9 mouse cellular contexts compared by ENCODE assay signal in the genomic region with DNA sequence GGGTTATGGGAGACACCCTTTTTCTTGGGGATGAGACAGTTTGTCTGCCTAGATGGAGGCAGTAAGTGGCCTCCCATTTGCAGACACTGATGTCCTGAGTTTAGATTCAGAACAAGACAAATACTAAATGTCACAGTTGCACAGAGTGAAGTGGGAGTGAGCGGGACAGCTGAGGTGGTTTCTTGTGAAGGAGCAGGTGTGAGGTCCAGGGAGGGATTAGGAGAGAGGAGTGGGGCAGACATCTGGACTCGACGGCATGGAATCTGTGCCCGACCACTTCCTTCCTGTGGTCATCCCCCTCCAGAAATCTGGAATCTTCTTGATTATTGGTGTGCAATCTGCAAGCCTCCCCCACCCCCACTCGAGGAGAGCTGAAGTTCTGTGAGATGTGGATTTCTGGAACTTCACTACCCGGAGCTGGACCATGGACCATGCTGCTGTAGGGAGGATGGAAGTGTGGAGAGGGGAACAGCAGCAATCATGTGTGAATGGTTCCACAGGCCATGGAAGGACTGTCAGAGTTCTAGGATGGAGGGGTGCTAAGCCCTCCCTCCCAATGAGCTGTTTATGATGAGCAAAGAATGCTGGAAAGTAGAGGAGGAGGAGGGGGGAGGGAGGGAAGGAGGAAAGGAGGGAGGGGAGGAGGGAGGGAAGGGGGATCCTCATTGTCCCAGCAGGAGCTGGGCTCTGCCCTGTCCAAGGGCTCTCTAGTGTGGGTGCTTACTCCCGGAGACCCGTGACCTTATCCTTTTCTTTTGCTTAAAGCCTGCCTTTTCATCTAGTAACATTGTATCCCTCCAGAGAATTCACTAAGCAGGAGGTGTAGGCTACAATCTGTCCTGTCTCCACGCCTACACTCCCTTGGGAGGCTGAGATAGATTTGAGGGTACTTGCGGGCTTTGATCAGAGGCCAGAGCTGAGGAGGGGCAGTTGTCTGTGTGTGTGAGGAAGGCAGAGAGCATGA. TPM values are rescaled to one million over a fixed set of nuclear protein-coding genes. Genes with fewer than 3 reads are reported as not detected.
DNase-seq lines count a peak whose midpoint lies in the region; ATAC-seq and TF ChIP-seq lines count a peak whose summit lies in the region.
"Had no signal": no experiment of that assay in that cellular context is flagged by ENCODE, and none has a peak within 500 bp of the region (broad histone marks: within the 10 kb centered on the region; RNA-seq: fewer than 3 reads in every experiment).

No protein-coding gene starts in this region.

- ATAC-seq in kidney, postnatal 0 days (replicated peaks; ENCODE audit: low FRiP score, low read depth): peak; percentile 26; the same call in 1 of the 2 replicates
- 0 out of 2 replicates have a peak, but pooled peaks have one; percentile 15 for ATAC-seq in hindbrain, postnatal 0 days
- ATAC-seq in neural tube, embryonic 15.5 days (ENCODE audit: low FRiP score): peak; percentile 39; the same call in 1 of the 2 replicates

- 38% methylated on average over 10 of the region's 10 CpGs for WGBS in kidney, postnatal 0 days
- 34% methylated on average over 10 of the region's 10 CpGs for WGBS in hindbrain, postnatal 0 days
- WGBS in neural tube, embryonic 15.5 days: 34% methylated on average over 10 of the region's 10 CpGs

- no peak overlapping the region for H3K9ac ChIP-seq in kidney, postnatal 0 days (ENCODE audit: low read depth, low read length)
- H3K9ac ChIP-seq in hindbrain, postnatal 0 days (replicated peaks; ENCODE audit: low read length): no peak overlapping the region
- no peak overlapping the region for H3K9ac ChIP-seq in neural tube, embryonic 15.5 days (replicated peaks)

- peak overlapping the region; percentile 47; the same call in 1 of the 2 replicates for H3K27ac ChIP-seq in kidney, postnatal 0 days
- peak overlapping the region; percentile 37; the same call in 1 of the 2 replicates for H3K27ac ChIP-seq in hindbrain, postnatal 0 days
- H3K27ac ChIP-seq in neural tube, embryonic 15.5 days (replicated peaks): 0 out of 2 replicates have a peak overlapping the region, but pooled peaks have one; percentile 9
- no peak overlapping the region for H3K27ac ChIP-seq in left cerebral cortex, adult 2 months

- no peak for TF ChIP-seq CTCF in kidney, postnatal 0 days (IDR thresholded peaks at IDR 0.05; ENCODE audit: low read depth)
- TF ChIP-seq CTCF in hindbrain, postnatal 0 days (IDR thresholded peaks at IDR 0.05; ENCODE audit: low read depth): no peak
- no peak for TF ChIP-seq CTCF in left cerebral cortex, adult 2 months (IDR thresholded peaks at IDR 0.05)

- H3K4me2 ChIP-seq in kidney, postnatal 0 days (ENCODE audit: low read length): no peak overlapping the region
- no peak overlapping the region for H3K4me2 ChIP-seq in hindbrain, postnatal 0 days (ENCODE audit: low read depth, low read length)
- no peak overlapping the region for H3K4me2 ChIP-seq in neural tube, embryonic 15.5 days

- no peaks in the 10 kb centered on the region for H3K27me3 ChIP-seq in kidney, postnatal 0 days (ENCODE audit: insufficient read depth, low read length)
- no peaks in the 10 kb centered on the region for H3K27me3 ChIP-seq in hindbrain, postnatal 0 days (ENCODE audit: insufficient read depth, low read length)
- H3K27me3 ChIP-seq in neural tube, embryonic 15.5 days (replicated peaks): no peaks in the 10 kb centered on the region

- H3K4me1 ChIP-seq in kidney, postnatal 0 days (replicated peaks; ENCODE audit: insufficient read depth, low read length): peaks cover 51% of the 10 kb centered on the region
- H3K4me1 ChIP-seq in hindbrain, postnatal 0 days (ENCODE audit: insufficient read depth, low read length): peaks cover 22% of the 10 kb centered on the region
- H3K4me1 ChIP-seq in neural tube, embryonic 15.5 days: peaks cover 39% of the 10 kb centered on the region

- H3K36me3 ChIP-seq in kidney, postnatal 0 days (ENCODE audit: insufficient read depth, low read length): no peaks in the 10 kb centered on the region
- H3K36me3 ChIP-seq in hindbrain, postnatal 0 days (ENCODE audit: insufficient read depth, low read length): no peaks in the 10 kb centered on the region
- no peaks in the 10 kb centered on the region for H3K36me3 ChIP-seq in neural tube, embryonic 15.5 days

- intact Hi-C loops in left cerebral cortex, adult 2 months (cut with DNase I): no loop called here

- peak; percentile 31 for DNase-seq in adrenal gland, postnatal 14 days
- no peak for DNase-seq in adrenal gland, adult 2 months
- DNase-seq in kidney, postnatal 0 days (ENCODE audit: low spot score): no peak
- no peak for DNase-seq in kidney, postnatal 14 days
- DNase-seq in hindbrain, postnatal 0 days (ENCODE audit: low spot score): no peak
- no peak for DNase-seq in left cerebral cortex, adult 9 months (ENCODE audit: low spot score in 2 of 2)
- DNase-seq in left cerebral cortex, adult 2 months (ENCODE audit: extremely low spot score in 1 of 2, low spot score in 2 of 2): no peak

- H3K9me3 ChIP-seq in kidney, postnatal 0 days (replicated peaks; ENCODE audit: low read length): no peaks in the 10 kb centered on the region
- H3K9me3 ChIP-seq in hindbrain, postnatal 0 days (ENCODE audit: low read length): no peaks in the 10 kb centered on the region
- no peaks in the 10 kb centered on the region for H3K9me3 ChIP-seq in neural tube, embryonic 15.5 days (replicated peaks)

- no peak overlapping the region for H3K4me3 ChIP-seq in kidney, postnatal 0 days (replicated peaks; ENCODE audit: low read depth, low read length)
- H3K4me3 ChIP-seq in hindbrain, postnatal 0 days (ENCODE audit: low read length): no peak overlapping the region
- H3K4me3 ChIP-seq in neural tube, embryonic 15.5 days (replicated peaks): no peak overlapping the region
- no peak overlapping the region for H3K4me3 ChIP-seq in left cerebral cortex, adult 2 months
- H3K4me3 ChIP-seq: erythroblast, embryonic 14.5 days had no signal

RNA-seq across cellular contexts. Expression of a gene that starts 56.8 kb away (rescaled TPM):
- 26.8 and 33.4 TPM in 2 replicates for total RNA-seq in adrenal gland, postnatal 14 days (2021)
- 10 to 100 TPM; 24.2 to 26.0 TPM for total RNA-seq in adrenal gland, adult 2 months (2021)
- 31.7 and 33.5 TPM in 2 replicates for polyA plus RNA-seq in adrenal gland, adult 2 months (2012; rRNA removed)
- 70.6 and 71.0 TPM in 2 replicates for polyA plus RNA-seq in kidney, postnatal 0 days (2015; fragmentation: Nextera tagmentation; extraction: Ambion mirVana)
- total RNA-seq in hindbrain, postnatal 0 days (2014; rRNA removed): 93.9 and 95.2 TPM in 2 replicates
- 171 and 180 TPM in 2 replicates for polyA plus RNA-seq in hindbrain, postnatal 0 days (2015; fragmentation: Nextera tagmentation; extraction: Ambion mirVana)
- 130 and 133 TPM in 2 replicates for polyA plus RNA-seq in neural tube, embryonic 15.5 days (2015; fragmentation: Nextera tagmentation; extraction: Ambion mirVana)
- total RNA-seq in left cerebral cortex, adult 2 months (2021): 10 to 100 TPM; 78.5 to 93.8 TPM
